Mouse (Mus musculus): Measurements from ENCODE around the gene Dock9. TPM values are rescaled to one million over a fixed set of nuclear protein-coding genes. Genes with fewer than 3 reads are reported as not detected.

The Dock9 gene
- polyA plus RNA-seq, 1 experiment: 2.8 TPM

- Histone ChIP-seq H3K4me3 (no peak overlapping the region), H3K36me3 (ENCODE audit: control insufficient read depth, insufficient read depth) (no peaks in the 10 kb centered on the region), H3K79me2 (ENCODE audit: control insufficient read depth, insufficient read depth) (no peaks in the 10 kb centered on the region), H3ac (ENCODE audit: control insufficient read depth, insufficient read length) (no peak overlapping the region), H3K27me3 (ENCODE audit: control insufficient read depth, insufficient read depth, insufficient read length) (peaks cover 17% of the 10 kb centered on the region), H3K4me2 (ENCODE audit: low read depth) (no peak overlapping the region)
- TF ChIP-seq MYOG (IDR thresholded peaks at IDR 0.05; ENCODE audit: control insufficient read depth in 1 of 3, insufficient read depth in 1 of 3, insufficient read length in 2 of 3, low read depth in 2 of 3): no peak
- no peak for TF ChIP-seq POLR2A (IDR thresholded peaks at IDR 0.05; ENCODE audit: insufficient read length, low read depth)
- no peak for TF ChIP-seq CEBPB (IDR thresholded peaks at IDR 0.05; ENCODE audit: insufficient read depth, poor library complexity, severe bottlenecking)
- TF ChIP-seq POLR2AphosphoS2 (IDR thresholded peaks at IDR 0.05; ENCODE audit: insufficient read length, low read depth): no peak
- TF ChIP-seq SRF (IDR thresholded peaks at IDR 0.05; ENCODE audit: control insufficient read depth, insufficient read length, low read depth): no peak
- TF ChIP-seq MAX (IDR thresholded peaks at IDR 0.05; ENCODE audit: low read depth): no peak
- TF ChIP-seq TCF12 (IDR thresholded peaks at IDR 0.05; ENCODE audit: insufficient read depth, poor library complexity, severe bottlenecking): no peak
- TF ChIP-seq REST (IDR thresholded peaks at IDR 0.05; ENCODE audit: insufficient read depth, insufficient read length): no peak
These were observed 303.9 kb downstream of the Dock9 start for GRCm38 (mm10) chr14:121493712-121494111.

DNA sequence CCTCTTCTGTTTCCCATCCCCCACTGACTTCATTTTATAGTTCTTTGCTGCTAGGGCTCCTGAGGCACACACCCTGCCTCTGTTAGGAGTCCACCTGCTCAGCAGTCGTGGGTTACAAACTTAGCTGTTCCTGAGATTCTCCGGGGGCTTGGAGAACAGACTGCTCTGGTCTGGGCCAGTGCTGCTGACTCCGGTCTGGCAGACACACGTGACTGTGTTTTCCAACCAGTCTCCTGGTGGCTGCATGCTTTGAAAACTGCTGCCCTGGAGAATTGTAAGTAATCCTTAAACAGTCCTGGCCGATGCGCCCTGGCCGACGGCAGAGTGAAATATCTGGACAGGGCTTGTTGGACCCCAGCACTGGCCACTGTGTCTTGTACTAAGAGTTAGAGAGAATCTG is 305.3 kb downstream of the Dock9 start:
- Histone ChIP-seq H3K4me2 (ENCODE audit: low read depth) (no peak overlapping the region), H3K4me3 (no peak overlapping the region), H3K36me3 (ENCODE audit: control insufficient read depth, insufficient read depth) (no peaks in the 10 kb centered on the region), H3K27me3 (ENCODE audit: control insufficient read depth, insufficient read depth, insufficient read length) (peaks cover 12% of the 10 kb centered on the region), H3K79me2 (ENCODE audit: control insufficient read depth, insufficient read depth) (no peaks in the 10 kb centered on the region), H3ac (ENCODE audit: control insufficient read depth, insufficient read length) (no peak overlapping the region)
- TF ChIP-seq SRF (IDR thresholded peaks at IDR 0.05; ENCODE audit: control insufficient read depth, insufficient read length, low read depth): no peak
- no peak for TF ChIP-seq MYOG (IDR thresholded peaks at IDR 0.05; ENCODE audit: control insufficient read depth in 1 of 3, insufficient read depth in 1 of 3, insufficient read length in 2 of 3, low read depth in 2 of 3)
- TF ChIP-seq TCF3 (IDR thresholded peaks at IDR 0.05; ENCODE audit: insufficient read length, low read depth): no peak
- no peak for TF ChIP-seq MAX (IDR thresholded peaks at IDR 0.05; ENCODE audit: low read depth)
- no peak for TF ChIP-seq TCF12 (IDR thresholded peaks at IDR 0.05; ENCODE audit: insufficient read depth, poor library complexity, severe bottlenecking)
- TF ChIP-seq REST (IDR thresholded peaks at IDR 0.05; ENCODE audit: insufficient read depth, insufficient read length): no peak
- no peak for TF ChIP-seq POLR2AphosphoS2 (IDR thresholded peaks at IDR 0.05; ENCODE audit: insufficient read length, low read depth)
- TF ChIP-seq MYOD1 (IDR thresholded peaks at IDR 0.05; ENCODE audit: control insufficient read depth in 1 of 3, insufficient read length in 2 of 3, low read depth in 2 of 3): no peak
- TF ChIP-seq CEBPB (IDR thresholded peaks at IDR 0.05; ENCODE audit: insufficient read depth, poor library complexity, severe bottlenecking): no peak
- no peak for TF ChIP-seq E2F4 (IDR thresholded peaks at IDR 0.05; ENCODE audit: insufficient read depth)
- TF ChIP-seq POLR2A (IDR thresholded peaks at IDR 0.05; ENCODE audit: insufficient read length, low read depth): no peak
- no peak for TF ChIP-seq USF1 (IDR thresholded peaks at IDR 0.05; ENCODE audit: low read depth)

Other genes starting within 250 kb of the Dock9 start
- 33.1 TPM for gene Ubac2, start 80.8 kb upstream of the Dock9 start, polyA plus RNA-seq (2012; fragmentation: generic; extraction: Trizol)
- not detected for gene Gpr18, start 117.9 kb upstream of the Dock9 start, polyA plus RNA-seq (2012; fragmentation: generic; extraction: Trizol)
- 0.02 TPM for gene Gpr183, start 167.4 kb upstream of the Dock9 start, polyA plus RNA-seq (2012; fragmentation: generic; extraction: Trizol)
- gene Timm8a2, start 236.8 kb upstream of the Dock9 start, polyA plus RNA-seq (2012; fragmentation: generic; extraction: Trizol): not detected

All from myocyte (in vitro differentiated cells).